Mouse (Mus musculus): ENCODE results near the gene Unc45a. TPM values are rescaled to one million over a fixed set of nuclear protein-coding genes. Genes with fewer than 3 reads are reported as not detected.

The Unc45a gene
- total RNA-seq, 2 experiments from 2014 or later = 34.9 to 41.5 TPM

DNA sequence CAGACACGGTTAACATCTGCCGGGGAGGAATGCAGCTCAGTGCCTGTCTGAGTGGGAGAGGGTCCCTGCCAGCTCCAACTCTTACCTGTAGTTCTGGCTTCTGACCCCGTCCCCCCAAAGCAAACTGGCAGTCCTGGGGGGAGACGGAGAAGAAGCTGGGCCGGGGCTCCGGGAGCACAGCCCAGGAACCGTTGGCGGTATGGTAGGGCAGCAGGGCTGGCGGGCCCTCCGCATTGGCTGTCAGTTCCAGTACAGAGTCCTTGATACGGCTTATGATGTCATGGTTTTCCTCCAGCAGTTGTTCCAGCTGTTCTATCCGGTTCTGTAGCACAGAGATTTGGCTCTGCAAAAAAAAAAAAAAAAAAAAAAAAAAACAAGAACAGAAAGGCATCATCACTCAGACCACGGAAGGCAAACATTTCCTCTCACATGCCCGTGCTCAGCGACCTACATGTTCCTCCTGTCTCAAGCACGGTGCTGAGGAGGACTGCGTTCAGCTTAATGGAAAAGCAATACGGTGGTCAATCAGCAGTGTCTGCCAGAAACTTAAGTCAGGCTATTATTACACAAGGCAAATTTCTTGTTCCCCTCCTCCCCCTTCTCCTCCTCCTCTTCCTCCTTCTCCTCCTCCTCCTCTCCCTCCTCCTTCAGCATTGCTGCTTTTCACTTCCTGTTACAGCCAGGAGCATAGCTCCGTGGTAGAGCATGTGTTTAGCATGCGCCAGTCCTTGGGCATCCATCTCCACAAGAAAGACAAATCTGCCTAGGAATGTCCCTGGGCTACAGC, 28.0 kb upstream of the Unc45a start:
- no peak for DNase-seq (ENCODE audit: extremely low spot score in 1 of 2, low spot score in 1 of 2)

DNA sequence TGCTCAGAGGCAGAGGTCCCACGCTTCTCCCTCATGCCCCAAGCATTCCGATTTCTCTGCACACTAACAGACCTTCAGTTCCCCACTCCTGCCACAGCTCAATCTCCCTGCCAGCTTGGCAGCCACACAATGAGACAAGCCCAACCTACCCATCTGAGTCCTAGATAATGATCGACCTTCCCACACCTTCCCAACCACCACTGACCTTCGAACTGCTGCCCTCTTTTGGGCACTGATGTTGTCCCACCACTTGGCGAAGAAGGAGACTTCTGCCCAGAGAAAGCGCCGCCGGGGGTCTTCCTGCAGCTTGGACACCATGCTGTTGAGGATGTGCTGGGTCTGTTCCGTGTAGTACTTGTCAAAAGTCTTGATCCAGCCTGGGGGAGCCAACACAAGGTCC, 27.2 kb upstream of the Unc45a start:
- no peak for DNase-seq (ENCODE audit: extremely low spot score in 1 of 2, low spot score in 1 of 2)

DNA sequence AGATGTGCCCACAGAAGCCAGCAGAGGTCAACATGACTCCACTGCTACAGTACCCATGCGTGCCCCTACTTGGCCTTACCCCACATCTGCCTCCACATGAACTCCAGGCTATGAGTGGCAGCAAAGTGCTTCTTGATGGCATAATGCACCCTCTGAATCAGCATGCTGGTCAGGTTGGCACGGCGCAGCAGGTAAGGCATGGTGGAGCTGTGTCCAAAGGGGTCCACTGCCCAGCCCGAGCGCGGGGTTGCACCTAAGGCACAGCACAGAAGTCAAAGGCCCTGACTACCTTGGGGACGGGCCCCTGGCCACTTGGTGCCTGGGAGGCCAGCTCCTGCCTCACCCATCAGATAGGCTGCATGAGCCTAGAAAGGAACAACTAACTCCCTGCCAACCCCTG, 26.4 kb upstream of the Unc45a start:
- DNase-seq (ENCODE audit: extremely low spot score in 1 of 2, low spot score in 1 of 2) = no peak

DNA sequence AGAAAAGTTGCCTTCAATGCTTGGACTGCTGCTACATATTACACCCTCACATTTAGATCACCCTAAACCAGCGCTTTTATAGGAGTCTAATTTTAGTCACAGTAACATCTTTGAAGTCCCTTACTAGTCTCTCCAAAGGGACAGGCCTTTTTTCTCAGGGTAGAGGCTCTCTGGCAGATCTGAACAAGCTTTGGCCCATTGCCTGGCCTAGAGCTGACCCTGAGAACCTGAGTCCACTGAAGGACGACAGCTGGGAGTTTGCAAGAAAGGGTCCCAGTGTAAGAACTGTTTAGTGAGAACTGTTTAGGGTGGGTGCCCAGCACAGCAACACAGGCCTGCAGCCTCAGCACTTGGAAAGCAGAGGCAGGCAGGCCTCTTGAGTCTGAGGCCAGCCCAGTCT, 25.0 kb upstream of the Unc45a start:
- no peak for DNase-seq (ENCODE audit: extremely low spot score in 1 of 2, low spot score in 1 of 2)

DNA sequence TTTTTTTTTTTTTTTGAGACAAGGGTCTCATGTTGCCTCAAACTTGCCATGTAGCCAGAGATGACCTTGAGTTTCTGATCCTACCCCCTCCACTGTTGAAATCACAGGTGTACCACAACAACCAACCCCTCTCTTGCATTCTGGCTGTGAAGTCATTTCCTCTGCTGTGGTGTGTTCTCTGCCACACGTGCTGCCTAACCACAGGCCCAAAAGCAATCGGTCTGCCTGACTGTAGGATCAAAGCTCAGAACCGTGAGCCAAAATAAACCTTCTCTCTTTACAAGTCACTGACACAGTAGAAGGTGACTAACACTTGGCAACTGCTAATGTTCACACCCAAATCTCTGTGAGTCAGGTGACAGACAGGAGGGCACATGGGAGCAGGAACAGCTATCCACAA, 19.6 kb upstream of the Unc45a start:
- DNase-seq (ENCODE audit: extremely low spot score in 1 of 2, low spot score in 1 of 2) = no peak

DNA sequence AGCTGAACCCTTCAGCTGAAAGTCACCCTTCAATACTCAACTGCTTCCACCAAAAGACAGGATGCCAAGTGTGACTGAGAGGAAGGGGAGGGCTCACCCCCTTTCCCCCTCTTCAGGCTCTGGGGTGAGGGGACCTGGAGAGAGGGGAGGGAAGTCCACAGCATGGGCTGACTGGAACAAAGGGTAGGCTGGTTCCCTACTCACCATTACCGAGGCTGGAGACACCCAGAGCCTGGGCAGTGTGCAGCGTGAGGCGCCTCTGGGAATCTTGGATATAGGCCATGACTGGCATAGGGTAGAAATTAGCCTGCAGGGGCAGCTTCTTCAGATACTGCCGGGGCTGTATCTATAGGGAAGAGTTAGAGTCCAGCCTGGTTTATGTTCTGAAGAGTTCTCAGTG, 17.2 kb upstream of the Unc45a start:
- no peak for DNase-seq (ENCODE audit: extremely low spot score in 1 of 2, low spot score in 1 of 2)

DNA sequence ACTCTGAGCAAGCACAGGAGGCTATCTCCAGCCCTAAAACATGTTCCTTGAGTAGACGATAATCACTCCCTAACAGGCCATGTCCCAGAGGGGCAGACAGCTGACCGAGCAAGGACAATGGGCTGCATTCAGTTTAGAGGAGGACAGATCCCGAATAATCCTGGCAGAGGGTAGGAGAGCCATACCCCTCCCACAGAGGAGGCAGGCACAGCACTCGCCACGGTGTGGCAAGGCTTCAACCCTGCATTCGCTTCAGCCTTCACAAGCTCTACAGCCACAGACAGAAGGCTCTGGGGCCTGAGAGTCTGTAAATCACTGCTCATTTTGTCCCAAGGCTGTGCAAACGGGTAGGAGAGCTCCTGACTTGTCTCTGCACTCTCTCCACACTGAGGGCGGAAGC, 16.4 kb upstream of the Unc45a start:
- DNase-seq (ENCODE audit: extremely low spot score in 1 of 2, low spot score in 1 of 2) = no peak

DNA sequence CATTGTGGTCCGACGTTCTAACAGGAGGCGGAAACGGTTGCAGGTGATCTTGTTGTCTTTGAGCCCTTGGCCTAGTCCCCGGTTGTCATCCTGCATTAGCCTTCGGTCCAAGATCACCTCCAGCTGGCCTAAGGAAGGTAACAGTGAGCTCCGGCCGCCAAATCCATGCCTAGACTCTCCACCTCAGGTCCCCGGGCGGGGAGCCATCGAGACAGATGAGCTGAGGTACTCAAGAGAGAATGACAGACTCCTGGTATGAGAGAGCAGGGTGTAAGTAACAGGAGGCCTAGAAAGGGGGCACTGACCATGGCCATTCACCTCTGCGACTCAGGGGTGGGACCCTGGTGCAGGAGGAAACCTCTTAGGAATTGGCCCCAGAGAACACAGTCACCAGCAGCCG, 15.5 kb upstream of the Unc45a start:
- no peak for DNase-seq (ENCODE audit: extremely low spot score in 1 of 2, low spot score in 1 of 2)

DNA sequence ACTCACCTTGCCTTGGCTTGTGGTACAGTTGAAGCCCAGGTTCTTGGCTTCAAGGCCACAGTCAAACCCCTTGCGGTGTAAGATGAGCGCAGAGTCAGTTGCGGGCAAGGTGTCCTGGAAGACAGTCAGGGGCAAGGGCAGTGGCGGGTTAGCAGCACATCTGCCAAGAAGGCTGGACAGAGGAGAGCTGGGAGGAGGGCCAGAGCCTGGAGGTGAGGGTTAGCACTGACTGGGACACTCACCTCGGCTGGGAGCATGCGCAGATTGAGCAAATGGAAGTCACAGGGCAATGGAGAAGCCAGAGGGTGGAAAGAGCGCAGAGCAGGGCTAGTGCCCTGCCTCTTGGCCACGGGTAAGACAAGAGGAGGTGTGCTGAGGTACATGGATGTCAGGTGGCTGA, 12.1 kb upstream of the Unc45a start:
- DNase-seq (ENCODE audit: extremely low spot score in 1 of 2, low spot score in 1 of 2) = no peak

DNA sequence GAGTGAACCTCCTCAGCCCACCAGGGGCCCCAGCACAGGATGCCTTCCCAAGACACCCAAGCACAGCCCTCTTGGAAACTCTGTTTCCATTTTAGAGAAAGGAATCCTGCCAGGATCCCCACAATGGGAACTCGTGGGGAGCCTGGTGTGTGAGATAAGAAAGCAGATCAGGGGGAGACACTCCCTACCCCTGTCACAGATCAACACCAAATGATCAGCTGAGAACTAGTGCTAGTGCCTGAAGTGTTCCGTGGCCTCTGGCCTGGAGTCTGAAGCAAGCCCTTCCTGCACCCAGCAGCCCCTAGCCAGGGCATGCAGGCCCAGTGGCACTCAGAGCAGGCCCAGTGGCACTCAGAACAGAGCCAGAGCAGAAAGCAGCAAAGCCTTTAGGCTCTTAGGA, 10.0 kb upstream of the Unc45a start:
- no peak for DNase-seq (ENCODE audit: extremely low spot score in 1 of 2, low spot score in 1 of 2)

DNA sequence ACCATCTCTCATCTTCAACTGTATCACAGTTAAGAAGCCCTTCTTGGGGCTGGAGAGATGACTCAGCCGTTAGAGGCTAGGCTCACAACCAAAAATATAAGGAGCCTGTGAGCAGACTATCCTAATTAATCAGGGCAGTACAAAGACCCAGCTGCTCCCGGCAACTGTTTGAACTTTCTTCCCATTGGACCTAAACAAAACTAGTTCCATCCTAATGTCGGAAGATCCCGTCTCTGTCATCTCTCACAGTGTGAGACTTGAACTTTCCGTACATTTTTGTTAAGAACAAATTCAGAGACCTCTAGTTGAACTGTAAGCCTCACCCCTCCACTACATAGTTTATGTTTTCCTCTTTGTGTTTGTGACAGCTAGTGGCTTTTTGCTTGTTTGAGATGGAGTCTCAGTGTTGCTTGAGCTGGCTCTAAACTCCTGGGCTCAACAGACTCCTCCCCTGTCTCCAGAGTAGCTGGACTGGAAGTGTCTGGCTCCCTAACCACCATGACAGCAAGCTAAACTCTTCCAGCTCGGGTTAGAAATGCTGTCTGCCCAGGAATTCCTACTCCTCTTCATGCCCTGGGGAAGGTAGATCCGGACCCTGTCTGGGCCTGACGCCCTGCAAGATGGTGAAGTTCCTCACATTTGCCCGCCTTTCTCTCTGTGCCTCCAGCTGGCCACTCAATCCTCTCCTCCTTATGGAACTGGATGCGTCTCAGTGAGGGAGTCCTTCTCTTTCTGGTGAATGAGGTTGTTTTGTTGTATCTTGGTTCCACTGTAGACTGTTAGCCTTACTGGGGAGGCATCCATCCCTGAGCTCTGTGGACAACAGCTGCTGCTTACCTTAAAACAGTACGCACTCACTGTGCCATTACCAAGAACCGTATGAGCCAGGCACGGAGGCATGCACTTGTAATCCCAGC, 7.1 kb upstream of the Unc45a start:
- DNase-seq (ENCODE audit: extremely low spot score in 1 of 2, low spot score in 1 of 2) = no peak

DNA sequence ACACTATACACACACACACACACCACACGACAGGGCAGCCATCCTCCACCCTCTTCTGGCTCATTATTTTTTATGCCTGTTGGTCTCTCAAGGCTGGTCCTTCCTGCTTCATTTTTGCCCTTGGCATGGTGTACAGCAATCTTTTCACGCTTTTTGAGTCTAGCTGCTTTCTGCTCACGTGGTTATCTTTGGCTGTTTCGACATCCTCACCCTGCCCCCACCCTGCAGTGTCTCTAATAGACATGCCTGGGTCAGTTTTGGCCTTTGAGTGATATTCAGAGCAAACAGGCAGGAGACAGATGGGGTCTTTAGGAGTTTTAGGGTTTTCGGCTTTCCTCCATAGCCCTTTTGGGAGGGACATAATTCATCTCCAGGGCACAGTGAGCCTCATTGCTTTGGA, 6.0 kb upstream of the Unc45a start:
- no peak for DNase-seq (ENCODE audit: extremely low spot score in 1 of 2, low spot score in 1 of 2)

DNA sequence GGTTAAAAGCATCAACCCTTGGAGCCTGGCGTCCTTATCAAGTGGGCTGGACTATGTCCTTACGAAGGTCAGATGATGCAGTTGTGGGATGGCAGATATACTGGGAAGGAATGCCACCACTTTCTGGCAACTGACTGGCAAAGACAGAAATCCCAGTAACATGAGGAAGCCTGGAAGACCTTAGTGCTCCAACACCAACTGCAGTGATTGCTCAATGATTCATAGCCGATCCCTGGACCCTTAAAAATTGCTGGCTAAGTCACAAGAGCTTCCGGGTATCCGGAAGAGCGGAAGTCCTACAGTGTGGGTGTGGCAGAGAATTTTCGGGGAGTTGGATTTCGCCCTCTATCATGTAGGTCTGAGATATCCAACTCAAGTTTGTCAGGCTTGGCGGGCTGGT, 5.4 kb upstream of the Unc45a start:
- no peak for DNase-seq (ENCODE audit: extremely low spot score in 1 of 2, low spot score in 1 of 2)

DNA sequence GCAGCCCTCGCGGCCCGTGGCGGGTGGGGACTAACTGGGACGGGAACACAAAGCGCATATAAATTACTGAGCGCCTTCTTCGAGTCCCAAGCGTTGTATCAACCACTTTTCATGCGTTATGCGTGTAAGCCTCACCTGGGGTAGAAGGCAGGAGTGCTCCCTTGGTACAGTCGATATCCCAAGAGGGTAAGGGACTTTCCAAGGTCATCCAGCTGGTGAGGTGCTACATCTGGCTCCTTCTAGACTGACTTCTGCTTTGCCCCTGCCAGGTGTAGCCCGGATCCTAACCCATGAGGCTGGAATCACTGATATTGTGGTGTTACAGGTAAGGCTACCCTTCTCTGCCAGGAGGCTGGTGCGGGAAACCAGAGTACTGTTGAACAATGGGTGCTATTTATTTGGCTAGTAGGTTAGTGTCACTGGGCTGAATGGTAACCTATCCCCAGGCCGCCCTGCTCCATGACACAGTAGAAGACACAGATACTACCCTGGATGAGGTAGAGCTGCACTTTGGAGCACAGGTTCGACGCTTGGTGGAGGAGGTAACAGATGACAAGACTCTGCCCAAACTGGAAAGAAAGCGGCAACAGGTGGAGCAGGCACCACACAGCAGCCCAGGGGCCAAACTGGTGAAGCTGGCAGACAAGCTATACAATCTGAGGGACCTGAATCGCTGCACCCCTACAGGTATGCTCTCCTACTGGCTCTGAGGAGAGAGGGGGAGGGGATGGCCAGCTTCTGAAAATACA, 2.6 kb upstream of the Unc45a start:
- no peak for DNase-seq (ENCODE audit: extremely low spot score in 1 of 2, low spot score in 1 of 2)

DNA sequence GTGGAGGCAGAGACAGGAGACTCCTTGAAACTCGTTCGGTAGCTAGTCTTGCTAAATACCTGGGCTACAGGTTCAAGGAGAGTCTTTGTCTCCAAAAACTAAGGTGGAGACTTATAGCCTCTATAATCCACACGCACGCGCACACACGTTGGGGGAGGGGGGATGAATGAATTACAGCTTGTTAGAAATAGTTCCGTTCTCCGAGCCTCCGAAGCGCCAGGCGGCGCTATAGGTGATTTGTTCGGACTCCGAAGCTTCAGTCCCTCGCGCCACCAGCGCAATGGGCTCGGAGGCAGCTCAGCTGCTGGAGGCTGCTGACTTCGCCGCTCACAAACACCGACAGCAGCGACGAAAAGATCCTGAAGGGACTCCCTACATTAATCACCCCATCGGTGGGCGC, 2.1 kb upstream of the Unc45a start, which contains the start of gene Hddc3:
Gene Hddc3 (plus strand): TSS at position 247 of the 400 bp plus-strand sequence.
- peak; percentile 95 to 99 for DNase-seq (ENCODE audit: extremely low spot score in 1 of 2, low spot score in 1 of 2)

DNA sequence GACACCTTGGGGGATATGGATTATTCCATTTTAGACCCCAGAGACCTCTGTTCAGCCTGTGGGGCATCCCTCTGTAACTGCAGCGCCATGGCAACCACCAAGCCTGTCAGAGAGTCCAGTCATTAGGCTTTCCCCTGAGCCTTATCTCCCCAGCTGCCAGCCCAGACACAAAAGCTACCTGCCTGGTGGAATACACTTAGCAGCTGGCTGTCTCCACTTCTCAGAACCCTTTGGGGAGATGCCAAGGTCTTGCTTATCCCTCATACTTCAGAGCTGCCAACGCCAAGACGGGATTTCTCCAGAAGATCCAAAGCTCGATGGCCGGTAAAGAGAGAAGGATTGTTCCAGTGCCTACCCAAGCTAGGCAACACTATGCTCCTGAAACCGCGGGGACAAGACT, 988 bp upstream of the Unc45a start:
- no peak for DNase-seq (ENCODE audit: extremely low spot score in 1 of 2, low spot score in 1 of 2)

DNA sequence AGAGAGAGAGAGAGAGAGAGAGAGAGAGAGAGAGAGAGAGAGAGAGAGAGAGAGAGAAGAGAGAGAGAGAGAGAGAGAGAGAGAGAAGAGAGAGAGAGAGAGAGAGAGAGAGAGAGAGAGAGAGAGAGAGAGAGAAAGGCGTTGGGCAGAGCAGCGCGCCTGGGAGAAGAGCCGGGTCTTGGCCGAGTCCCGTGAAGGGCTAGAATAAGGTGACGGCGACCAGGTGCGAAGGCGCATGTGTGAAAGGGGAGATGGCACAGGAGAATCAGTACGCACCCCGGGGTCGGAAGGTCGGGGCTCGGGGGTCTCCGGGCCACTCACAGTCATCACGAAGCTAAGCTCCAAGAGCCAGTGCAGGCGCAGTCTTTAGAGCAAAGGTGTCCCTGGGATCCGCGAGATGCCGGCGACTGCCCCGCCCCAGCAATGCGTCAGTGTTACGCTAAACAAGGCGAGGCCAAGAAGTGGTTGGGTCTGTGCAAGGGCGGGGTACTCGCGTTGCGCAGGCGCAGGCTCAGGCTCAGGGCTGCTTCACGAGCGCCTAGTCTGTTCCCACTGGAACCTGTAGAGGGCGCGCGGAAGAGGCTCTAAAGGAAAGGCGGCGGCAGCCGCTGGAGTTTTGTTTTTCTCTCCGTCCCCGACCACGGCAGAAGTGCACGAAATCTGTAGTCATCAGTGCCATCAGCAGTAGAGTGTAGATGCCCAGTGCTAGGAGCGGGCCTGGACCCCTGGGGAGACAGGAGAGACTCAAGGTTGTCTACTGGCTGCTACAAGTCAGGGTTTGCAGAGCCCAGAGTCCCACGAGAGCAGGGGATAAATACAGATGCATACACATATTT, 794 bp downstream of the Unc45a start:
- DNase-seq (ENCODE audit: extremely low spot score in 1 of 2, low spot score in 1 of 2) = peak; percentile 90 to 98

DNA sequence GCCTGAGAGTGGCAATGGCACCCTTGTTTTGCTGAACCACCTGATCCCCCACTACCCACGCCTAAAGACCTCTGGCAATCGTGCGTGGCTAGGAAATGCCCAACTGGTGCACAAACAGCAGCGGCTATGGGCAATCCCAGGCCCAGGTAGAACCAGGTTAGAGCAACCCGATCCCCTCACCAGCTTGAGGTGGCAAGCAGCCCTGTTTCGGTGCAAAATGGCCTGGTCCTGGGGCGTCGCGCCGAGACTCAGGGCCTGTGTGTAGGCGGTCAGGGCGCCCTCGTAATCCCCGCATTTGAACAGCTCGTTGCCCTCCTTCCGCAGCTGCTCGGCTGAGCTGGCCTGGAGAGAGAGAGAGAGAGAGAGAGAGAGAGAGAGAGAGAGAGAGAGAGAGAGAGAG, 1.4 kb downstream of the Unc45a start:
- DNase-seq (ENCODE audit: extremely low spot score in 1 of 2, low spot score in 1 of 2) = peak in 1 of 2 experiments; percentile 29

DNA sequence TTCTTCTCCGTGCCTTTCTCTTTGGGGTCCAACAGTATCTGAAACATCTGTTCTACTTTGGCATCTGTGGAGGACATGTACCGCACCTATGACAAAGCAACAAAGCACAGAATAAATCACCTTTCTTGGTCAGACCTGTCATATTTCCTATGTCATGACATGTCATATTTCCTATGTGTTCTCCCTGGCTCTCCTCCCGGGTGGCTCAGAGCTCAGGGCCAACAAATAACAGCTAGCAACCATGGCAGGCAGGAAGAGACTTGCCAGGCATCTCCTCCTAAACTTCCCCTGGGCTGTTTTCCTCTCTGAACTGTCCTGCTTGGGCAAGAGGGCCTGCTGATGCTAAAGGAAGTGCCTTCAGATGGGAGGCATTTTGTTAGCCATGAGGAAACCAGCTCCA, 3.9 kb downstream of the Unc45a start:
- DNase-seq (ENCODE audit: extremely low spot score in 1 of 2, low spot score in 1 of 2) = no peak

DNA sequence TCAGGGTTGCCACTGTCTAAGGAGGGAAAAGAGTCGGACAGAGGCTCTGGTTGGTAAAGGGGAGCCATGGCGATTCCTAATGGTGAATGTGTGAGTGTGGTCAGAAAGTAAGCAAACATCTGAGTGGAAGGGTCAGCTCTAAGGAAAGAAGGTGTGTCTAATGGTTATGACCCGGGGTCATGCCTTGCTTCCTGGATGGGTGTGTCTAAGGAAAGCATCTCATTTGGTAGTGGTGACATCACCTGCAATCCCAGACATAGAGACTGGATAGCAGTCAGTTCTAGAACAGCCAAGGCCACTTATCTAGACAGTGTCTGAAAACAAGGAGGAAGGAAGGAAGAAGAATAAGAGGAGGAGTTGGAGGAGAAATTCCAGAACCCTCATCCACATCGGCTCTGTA, 6.0 kb downstream of the Unc45a start:
- DNase-seq (ENCODE audit: extremely low spot score in 1 of 2, low spot score in 1 of 2) = no peak

Data from layer of hippocampus, postnatal 25 days (tissue).